Mouse (Mus musculus): ENCODE measurements around the gene Terf2ip. TPM values are rescaled to one million over a fixed set of nuclear protein-coding genes. Genes with fewer than 3 reads are reported as not detected.

Gene Terf2ip
- polyA plus RNA-seq (2017; shearing (Covaris generic)): 29.1 TPM

DNA sequence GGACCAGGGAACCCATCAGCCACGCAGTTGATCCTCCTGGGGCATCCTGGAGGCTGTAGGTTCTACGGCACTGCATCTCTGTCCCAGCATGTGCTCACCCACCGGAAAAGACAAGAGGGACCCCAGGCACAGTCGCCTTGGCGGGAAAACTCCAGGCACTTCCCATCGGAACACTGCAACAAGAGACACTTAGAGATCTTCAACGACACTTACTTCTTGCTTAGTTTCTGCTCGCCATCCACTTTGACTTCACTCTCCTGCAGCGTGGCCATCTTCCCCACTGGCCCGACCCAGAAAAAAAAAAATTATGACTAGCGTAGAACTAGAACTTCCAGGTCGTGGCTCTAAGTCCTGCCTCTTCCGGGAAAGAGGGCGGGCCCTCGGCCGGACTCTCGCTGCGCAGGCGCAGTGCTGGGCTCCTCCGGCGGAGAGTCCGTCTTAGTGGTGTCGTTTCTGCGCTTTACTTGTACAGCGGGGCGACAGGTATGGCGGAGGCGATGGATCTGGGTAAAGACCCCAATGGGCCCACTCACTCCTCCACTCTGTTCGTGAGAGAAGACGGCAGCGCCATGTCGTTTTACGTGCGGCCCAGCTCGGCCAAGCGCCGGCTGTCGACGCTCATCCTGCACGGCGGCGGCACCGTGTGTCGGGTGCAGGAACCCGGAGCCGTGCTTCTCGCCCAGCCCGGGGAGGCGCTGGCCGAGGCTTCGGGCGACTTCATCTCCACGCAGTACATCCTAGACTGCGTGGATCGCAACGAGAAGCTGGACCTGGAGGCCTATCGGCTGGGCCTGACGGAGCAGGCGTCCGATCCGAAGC, at the start of gene Terf2ip, which contains the start of gene Kars:
Gene Terf2ip, plus strand, starts transcription at position 402 of the 819 bp plus-strand sequence.
Gene Kars, minus strand, starts transcription at position 327 of the 819 bp plus-strand sequence.

DNA sequence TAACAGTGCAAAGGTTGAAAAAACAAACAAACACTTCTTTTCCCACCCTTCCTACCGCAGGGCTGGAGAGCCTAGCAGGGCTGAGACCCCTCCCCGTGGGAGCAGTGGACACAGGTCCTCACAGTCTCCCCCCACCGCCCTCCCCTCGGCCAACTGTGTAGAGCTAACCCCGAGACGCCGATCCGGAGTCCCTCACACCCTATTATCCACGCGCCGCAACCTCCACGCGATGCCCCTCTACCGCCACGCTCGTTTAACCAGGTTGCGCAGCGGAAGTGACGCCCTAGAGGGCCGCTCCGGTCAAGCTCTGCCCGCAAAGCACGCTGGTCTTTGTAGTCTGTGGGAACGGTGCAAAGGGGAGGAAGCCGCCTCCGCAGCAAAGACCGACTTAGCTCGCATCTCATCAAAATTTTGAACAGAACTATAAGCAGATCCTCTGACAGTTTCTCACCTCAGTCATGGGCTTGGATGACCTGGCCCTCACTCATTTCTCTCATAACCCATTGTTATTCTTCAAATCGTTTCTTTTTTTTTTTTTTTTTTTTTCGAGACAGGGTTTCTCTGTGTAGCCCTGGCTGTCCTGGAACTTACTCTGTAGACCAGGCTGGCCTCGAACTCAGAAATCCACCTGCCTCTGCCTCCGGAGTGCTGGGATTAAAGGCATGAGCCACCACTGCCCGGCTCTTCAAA, 19.0 kb upstream of the Terf2ip start, which contains the start of gene Adat1:
Gene Adat1, minus strand, starts transcription at position 290 of the 690 bp plus-strand sequence.

DNA sequence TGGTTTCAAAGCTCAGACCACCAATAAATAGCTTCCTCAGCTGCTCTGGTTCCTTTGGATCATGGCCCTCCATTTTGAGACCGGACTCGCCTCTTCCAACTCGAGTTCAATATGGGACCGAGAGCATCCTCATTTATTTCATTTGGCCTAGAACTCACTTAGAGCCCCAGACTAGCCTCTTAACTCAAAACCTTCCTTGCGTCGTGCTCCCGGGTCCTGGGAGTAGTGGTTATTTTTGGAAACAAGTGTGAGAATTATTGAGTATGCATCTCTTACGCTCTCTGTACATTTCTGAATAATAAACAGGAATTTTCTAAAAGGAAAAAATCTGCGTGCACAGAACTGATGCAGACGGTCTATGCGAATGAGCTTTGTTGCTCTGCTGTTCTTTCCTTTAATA, 3.7 kb downstream of the Terf2ip start, which contains the start of gene Gm6793:
Gene Gm6793, minus strand, starts transcription at position 101 of the 400 bp plus-strand sequence.

Other genes starting within 250 kb of the Terf2ip start
- 108 TPM for gene Cfdp1, start 157.1 kb upstream of the Terf2ip start, polyA plus RNA-seq (2017; shearing (Covaris generic))
- 0.88 TPM for gene Tmem170, start 134.6 kb upstream of the Terf2ip start, polyA plus RNA-seq (2017; shearing (Covaris generic))
- not detected for gene Chst5, start 101.0 kb upstream of the Terf2ip start, polyA plus RNA-seq (2017; shearing (Covaris generic))
- gene Tmem231, start 77.5 kb upstream of the Terf2ip start, polyA plus RNA-seq (2017; shearing (Covaris generic)): 2.0 TPM
- gene Gabarapl2, start 70.7 kb upstream of the Terf2ip start, polyA plus RNA-seq (2017; shearing (Covaris generic)): 338 TPM
- gene Adat1, start 19.1 kb upstream of the Terf2ip start, polyA plus RNA-seq (2017; shearing (Covaris generic)): 9.4 TPM
- gene Kars, start 75 bp upstream of the Terf2ip start, polyA plus RNA-seq (2017; shearing (Covaris generic)): 114 TPM
- gene Gm6793, start 3.6 kb downstream of the Terf2ip start, polyA plus RNA-seq (2017; shearing (Covaris generic)): 3.2 TPM

Measured in activated CD4-positive, CD25-positive, alpha-beta regulatory T cell, adult 9 weeks (primary cell).